Mouse (Mus musculus) spleen, postnatal 10 days (tissue): Measurements from ENCODE around the gene Tmcc2.

Experiments used
- DNase-seq, 2 experiments: peaks; one replicate each; pipeline ENCODE4 v3.0.0; 2021 to 2022; ENCODE audit warnings: low spot score in 2 of 2

Gene Tmcc2

GRCm38 (mm10) chr1:132391580-132392022 lies 520 bp upstream of the Tmcc2 start:
- DNase-seq, result peak; percentile 70 to 77

GRCm38 (mm10) chr1:132389886-132390585 lies 1.0 kb downstream of the Tmcc2 start:
- DNase-seq, result peak; percentile 78 to 87

GRCm38 (mm10) chr1:132388813-132389803 lies 2.0 kb downstream of the Tmcc2 start:
- peak; percentile 43 to 45 for DNase-seq

- peak; percentile 51 to 61 for DNase-seq
These were observed 3.1 kb downstream of the Tmcc2 start for GRCm38 (mm10) chr1:132387943-132388342.

GRCm38 (mm10) chr1:132386266-132386665 lies 4.8 kb downstream of the Tmcc2 start:
- DNase-seq, result no peak

GRCm38 (mm10) chr1:132385711-132386110 lies 5.4 kb downstream of the Tmcc2 start:
- DNase-seq, result no peak

- no peak for DNase-seq
These were observed 5.8 kb downstream of the Tmcc2 start for GRCm38 (mm10) chr1:132385266-132385665.

GRCm38 (mm10) chr1:132384001-132384554 lies 7.0 kb downstream of the Tmcc2 start:
- no peak for DNase-seq

- DNase-seq, result peak; percentile 59 to 60
These were observed 9.2 kb downstream of the Tmcc2 start for GRCm38 (mm10) chr1:132381929-132382328.

GRCm38 (mm10) chr1:132380550-132381100 lies 10.5 kb downstream of the Tmcc2 start:
- peak; percentile 38 for DNase-seq

- peak in 1 of 2 experiments; percentile 18 for DNase-seq
These were observed 13.3 kb downstream of the Tmcc2 start for GRCm38 (mm10) chr1:132377811-132378210.

- DNase-seq, result peak in 1 of 2 experiments; percentile 19
These were observed 14.1 kb downstream of the Tmcc2 start for GRCm38 (mm10) chr1:132377055-132377365.

- DNase-seq, result peak in 1 of 2 experiments; percentile 15
These were observed 14.6 kb downstream of the Tmcc2 start for GRCm38 (mm10) chr1:132376211-132377054.

GRCm38 (mm10) chr1:132375256-132375655 lies 15.8 kb downstream of the Tmcc2 start:
- peak in 1 of 2 experiments; percentile 22 for DNase-seq

GRCm38 (mm10) chr1:132374873-132375244 lies 16.2 kb downstream of the Tmcc2 start:
- DNase-seq, result peak in 1 of 2 experiments; percentile 57

- DNase-seq, result peak; percentile 73 to 82
These were observed 16.8 kb downstream of the Tmcc2 start for GRCm38 (mm10) chr1:132374140-132374872.

GRCm38 (mm10) chr1:132372896-132373534 lies 18.1 kb downstream of the Tmcc2 start:
- peak in 1 of 2 experiments; percentile 14 for DNase-seq

GRCm38 (mm10) chr1:132372354-132372753 lies 18.7 kb downstream of the Tmcc2 start:
- no peak for DNase-seq

- no peak for DNase-seq
These were observed 19.6 kb downstream of the Tmcc2 start for GRCm38 (mm10) chr1:132371298-132372081.
